Mouse (Mus musculus): ENCODE data around the gene Tbc1d15. TPM values are rescaled to one million over a fixed set of nuclear protein-coding genes. Genes with fewer than 3 reads are reported as not detected.
"Not testable (repeated sequence)": the region's sequence is repeated elsewhere in the genome, so short reads cannot be mapped to it uniquely, and the experiment has no call there.

Gene Tbc1d15
- polyA plus RNA-seq, 2 experiments: 12.2 to 45.5 TPM

GRCm38 (mm10) chr10:115187390-115187789, 63.9 kb downstream of the Tbc1d15 start:
- H3K36me3 ChIP-seq (replicated peaks; ENCODE audit: control insufficient read depth, insufficient read depth, low read depth): no peaks in the 10 kb centered on the region
- no peak for ATAC-seq (ENCODE audit: insufficient read depth)

GRCm38 (mm10) chr10:115184697-115185096, 66.6 kb downstream of the Tbc1d15 start, which contains the start of gene Tph2:
Gene Tph2 (minus strand): TSS chr10:115185022.
- H3K9me3 ChIP-seq (ENCODE audit: control insufficient read depth, low read length): no peaks in the 10 kb centered on the region
- no peak within 1 kb of the TSS for H3K4me2 ChIP-seq (ENCODE audit: low read depth)
- H3K9ac ChIP-seq (replicated peaks): no peak within 1 kb of the TSS
- H3K4me1 ChIP-seq (replicated peaks; ENCODE audit: control insufficient read depth in 2 of 2, insufficient read depth in 2 of 2, low read length in 1 of 2): no peaks in the 10 kb centered on the region
- WGBS (ENCODE audit: insufficient replicate concordance): 4% methylated on average over 9 of the region's 9 CpGs
- H3K27ac ChIP-seq: no peak within 1 kb of the TSS
- TF ChIP-seq EP300 (IDR thresholded peaks at IDR 0.05; ENCODE audit: low read depth): no peak
- peak; percentile 72 for TF ChIP-seq CTCF (IDR thresholded peaks at IDR 0.05; ENCODE audit: low read depth)
- ATAC-seq (ENCODE audit: insufficient read depth): no peak
- no peaks in the 10 kb centered on the region for H3K36me3 ChIP-seq (replicated peaks; ENCODE audit: control insufficient read depth, insufficient read depth, low read depth)
- DNase-seq (ENCODE audit: low read depth in 3 of 3, low spot score in 3 of 3): peak; percentile 17 to 26 (median 20)
- no peak within 1 kb of the TSS for H3K4me3 ChIP-seq (ENCODE audit: insufficient read depth in 1 of 2, low read depth in 2 of 2, low read length in 2 of 2)
- H3K27me3 ChIP-seq (ENCODE audit: control insufficient read depth, insufficient read depth, low read length): no peaks in the 10 kb centered on the region

More at GRCm38 (mm10) chr10:115187390-115187789, 63.9 kb downstream of the Tbc1d15 start:
- Histone ChIP-seq H3K4me3 (ENCODE audit: insufficient read depth in 1 of 2, low read depth in 2 of 2, low read length in 2 of 2) (no peak overlapping the region), H3K9me3 (ENCODE audit: control insufficient read depth, low read length) (no peaks in the 10 kb centered on the region), H3K27me3 (ENCODE audit: control insufficient read depth, insufficient read depth, low read length) (no peaks in the 10 kb centered on the region), H3K27ac (no peak overlapping the region), H3K9ac (replicated peaks) (no peak overlapping the region), H3K4me1 (replicated peaks; ENCODE audit: control insufficient read depth in 2 of 2, insufficient read depth in 2 of 2, low read length in 1 of 2) (no peaks in the 10 kb centered on the region), H3K4me2 (ENCODE audit: low read depth) (no peak overlapping the region)
- DNase-seq (ENCODE audit: low read depth in 3 of 3, low spot score in 3 of 3): no peak
- TF ChIP-seq EP300 (IDR thresholded peaks at IDR 0.05; ENCODE audit: low read depth) (no peak), CTCF (IDR thresholded peaks at IDR 0.05; ENCODE audit: low read depth) (no peak)
- 67% methylated on average over 1 of the region's 1 CpGs for WGBS (ENCODE audit: insufficient replicate concordance)

- TF ChIP-seq CTCF (IDR thresholded peaks at IDR 0.05; ENCODE audit: low read depth) (no peak), EP300 (IDR thresholded peaks at IDR 0.05; ENCODE audit: low read depth) (no peak)
- 52% methylated on average over 3 of the region's 3 CpGs for WGBS (ENCODE audit: insufficient replicate concordance)
These were observed 70.2 kb downstream of the Tbc1d15 start for GRCm38 (mm10) chr10:115181034-115181433.

DNA sequence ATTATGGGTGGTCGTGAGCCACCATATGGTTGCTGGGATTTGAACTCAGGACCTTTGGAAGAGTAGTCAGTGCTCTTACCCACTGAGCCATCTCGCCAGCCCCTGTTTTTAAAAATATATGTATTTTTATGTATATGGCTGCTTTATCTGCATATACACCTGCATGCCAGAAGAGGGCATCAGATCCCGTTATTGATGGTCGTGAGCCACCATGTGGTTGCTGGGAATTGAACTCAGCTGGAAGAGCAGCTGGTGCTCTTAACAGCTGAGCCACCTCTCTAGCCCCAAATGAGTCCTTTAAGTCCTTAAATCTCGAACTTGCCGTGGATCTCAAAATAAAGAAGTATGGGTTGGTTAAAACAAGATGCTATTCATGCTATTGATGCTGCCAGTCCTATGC, 73.2 kb downstream of the Tbc1d15 start:
- not testable (repeated sequence) for H3K9me3 ChIP-seq (ENCODE audit: control insufficient read depth, low read length); ATAC-seq (ENCODE audit: insufficient read depth); H3K27me3 ChIP-seq (ENCODE audit: control insufficient read depth, insufficient read depth, low read length); H3K27ac ChIP-seq; H3K4me2 ChIP-seq (ENCODE audit: low read depth); DNase-seq (ENCODE audit: low read depth in 3 of 3, low spot score in 3 of 3); H3K4me1 ChIP-seq (replicated peaks; ENCODE audit: control insufficient read depth in 2 of 2, insufficient read depth in 2 of 2, low read length in 1 of 2); H3K9ac ChIP-seq (replicated peaks); H3K36me3 ChIP-seq (replicated peaks; ENCODE audit: control insufficient read depth, insufficient read depth, low read depth); H3K4me3 ChIP-seq (ENCODE audit: insufficient read depth in 1 of 2, low read depth in 2 of 2, low read length in 2 of 2)
- 40% methylated on average over 6 of the region's 6 CpGs for WGBS (ENCODE audit: insufficient replicate concordance)
- TF ChIP-seq CTCF (IDR thresholded peaks at IDR 0.05; ENCODE audit: low read depth): peak; percentile 41; the same call in 1 of the 2 replicates

More at GRCm38 (mm10) chr10:115181034-115181433, 70.2 kb downstream of the Tbc1d15 start:
- Histone ChIP-seq H3K4me3 (ENCODE audit: insufficient read depth in 1 of 2, low read depth in 2 of 2, low read length in 2 of 2) (no peak overlapping the region), H3K4me2 (ENCODE audit: low read depth) (no peak overlapping the region), H3K27me3 (ENCODE audit: control insufficient read depth, insufficient read depth, low read length) (no peaks in the 10 kb centered on the region), H3K4me1 (replicated peaks; ENCODE audit: control insufficient read depth in 2 of 2, insufficient read depth in 2 of 2, low read length in 1 of 2) (no peaks in the 10 kb centered on the region), H3K36me3 (replicated peaks; ENCODE audit: control insufficient read depth, insufficient read depth, low read depth) (no peaks in the 10 kb centered on the region), H3K9ac (replicated peaks) (no peak overlapping the region), H3K9me3 (ENCODE audit: control insufficient read depth, low read length) (no peaks in the 10 kb centered on the region), H3K27ac (no peak overlapping the region)
- DNase-seq (ENCODE audit: low read depth in 3 of 3, low spot score in 3 of 3): no peak
- no peak for ATAC-seq (ENCODE audit: insufficient read depth)

DNA sequence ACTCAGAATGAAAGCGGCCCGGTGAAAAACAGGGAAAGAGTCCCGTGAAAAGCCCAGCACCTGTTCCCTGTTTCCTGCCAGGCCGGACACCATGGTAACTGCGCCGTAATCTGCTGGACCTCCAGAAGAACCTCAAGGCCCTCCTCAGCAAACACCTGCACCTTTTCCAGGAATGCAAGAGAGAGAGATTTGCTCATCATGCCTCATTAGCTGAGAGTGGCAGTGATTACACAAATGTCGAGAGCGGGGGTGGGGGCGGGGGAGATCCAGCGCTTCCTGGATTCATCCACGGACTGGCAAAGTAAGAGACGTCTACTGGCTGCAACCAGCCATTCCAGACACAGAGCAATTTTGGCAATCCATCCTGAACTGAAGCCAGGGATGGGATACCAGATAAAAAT, 75.7 kb downstream of the Tbc1d15 start:
- TF ChIP-seq CTCF (IDR thresholded peaks at IDR 0.05; ENCODE audit: low read depth) (no peak), EP300 (IDR thresholded peaks at IDR 0.05; ENCODE audit: low read depth) (no peak)
- Histone ChIP-seq H3K36me3 (replicated peaks; ENCODE audit: control insufficient read depth, insufficient read depth, low read depth) (no peaks in the 10 kb centered on the region), H3K27ac (no peak overlapping the region), H3K9me3 (ENCODE audit: control insufficient read depth, low read length) (no peaks in the 10 kb centered on the region), H3K9ac (replicated peaks) (no peak overlapping the region), H3K4me3 (ENCODE audit: insufficient read depth in 1 of 2, low read depth in 2 of 2, low read length in 2 of 2) (no peak overlapping the region), H3K4me2 (ENCODE audit: low read depth) (no peak overlapping the region), H3K4me1 (replicated peaks; ENCODE audit: control insufficient read depth in 2 of 2, insufficient read depth in 2 of 2, low read length in 1 of 2) (no peaks in the 10 kb centered on the region; a peak in 1 of 4 replicates), H3K27me3 (ENCODE audit: control insufficient read depth, insufficient read depth, low read length) (no peaks in the 10 kb centered on the region)
- WGBS (ENCODE audit: insufficient replicate concordance): 44% methylated on average over 12 of the region's 12 CpGs
- ATAC-seq (ENCODE audit: insufficient read depth) (no peak), DNase-seq (ENCODE audit: low read depth in 3 of 3, low spot score in 3 of 3) (no peak)
